Mouse (Mus musculus) kidney, postnatal 0 days (tissue): ENCODE measurements around the gene Sh3bp4. TPM values are rescaled to one million over a fixed set of nuclear protein-coding genes. Genes with fewer than 3 reads are reported as not detected.
A peak's percentile ranks its signal among the peaks of the same experiment; 100 is the strongest.

Experiments used
- ATAC-seq: fragments of 200-750 bp; cut with Nextera tagmentation; replicated peaks from 2 replicates; pipeline ENCODE4 v1.8.0; 2017; ENCODE audit warnings: low read depth, moderate number of reproducible peaks, moderate TSS enrichment, moderate library complexity; ENCODE audit not compliant: low FRiP score
- DNase-seq: peaks from one replicate; pipeline ENCODE4 v3.0.0-alpha.2; 2016; ENCODE audit warnings: low spot score
- H3K27ac ChIP-seq: fragments of 300-500 bp; sonication (generic); 2 replicates; pipeline ENCODE4 v1.5.1; 2014; ENCODE audit warnings: mild to moderate bottlenecking
- H3K27me3 ChIP-seq: fragments of 300-500 bp; sonication (generic); 2 replicates; pipeline ENCODE4 v1.6.1; 2014; ENCODE audit warnings: low read length, mixed read lengths; ENCODE audit not compliant: insufficient read depth
- H3K36me3 ChIP-seq: fragments of 300-500 bp; sonication (generic); 2 replicates; pipeline ENCODE4 v1.6.1; 2014; ENCODE audit warnings: low read length, mixed read lengths; ENCODE audit not compliant: insufficient read depth
- H3K4me1 ChIP-seq: fragments of 300-500 bp; sonication (generic); replicated peaks from 2 replicates; pipeline ENCODE4 v1.6.1; 2014; ENCODE audit warnings: antibody characterized with exemption, low read length, mixed read lengths; ENCODE audit not compliant: insufficient read depth
- H3K4me2 ChIP-seq: fragments of 300-500 bp; sonication (generic); 2 replicates; pipeline ENCODE4 v1.6.1; 2014; ENCODE audit warnings: mild to moderate bottlenecking, low read length, moderate library complexity, mixed read lengths
- H3K4me3 ChIP-seq: fragments of 300-500 bp; sonication (generic); replicated peaks from 2 replicates; pipeline ENCODE4 v1.5.1; 2014; ENCODE audit warnings: low read depth, low read length
- H3K9ac ChIP-seq: fragments of 300-500 bp; sonication (generic); 2 replicates; pipeline ENCODE4 v1.6.1; 2014; ENCODE audit warnings: low read depth, low read length
- H3K9me3 ChIP-seq: fragments of 300-500 bp; sonication (generic); replicated peaks from 2 replicates; pipeline ENCODE4 v1.6.1; 2016; ENCODE audit warnings: low read length, inconsistent platforms, mixed read lengths
- CTCF ChIP-seq: IDR thresholded peaks from 2 replicates; pipeline ENCODE4 v1.5.1; 2016; ENCODE audit warnings: antibody characterized with exemption, low read depth, mild to moderate bottlenecking, moderate library complexity
- WGBS: fragments of 180-500 bp; shearing (Covaris S2); extraction: QIAGEN DNeasy Blood & Tissue Kit; methylation state at CpG from one replicate; pipeline ENCODE4 v1.1.7; 2014; 5-methylcytosine and 5-hydroxymethylcytosine counted together
- polyA plus RNA-seq: library from polyadenylated mRNA; unstranded; fragments of >200 nt; fragmentation: Nextera tagmentation; extraction: Ambion mirVana; gene quantifications from 2 replicates; pipeline ENCODE4 v1.2.1, GENCODE M21; 2015

Gene Sh3bp4
- polyA plus RNA-seq, 1 experiment from 2014 or later, result 22.7 TPM

DNA sequence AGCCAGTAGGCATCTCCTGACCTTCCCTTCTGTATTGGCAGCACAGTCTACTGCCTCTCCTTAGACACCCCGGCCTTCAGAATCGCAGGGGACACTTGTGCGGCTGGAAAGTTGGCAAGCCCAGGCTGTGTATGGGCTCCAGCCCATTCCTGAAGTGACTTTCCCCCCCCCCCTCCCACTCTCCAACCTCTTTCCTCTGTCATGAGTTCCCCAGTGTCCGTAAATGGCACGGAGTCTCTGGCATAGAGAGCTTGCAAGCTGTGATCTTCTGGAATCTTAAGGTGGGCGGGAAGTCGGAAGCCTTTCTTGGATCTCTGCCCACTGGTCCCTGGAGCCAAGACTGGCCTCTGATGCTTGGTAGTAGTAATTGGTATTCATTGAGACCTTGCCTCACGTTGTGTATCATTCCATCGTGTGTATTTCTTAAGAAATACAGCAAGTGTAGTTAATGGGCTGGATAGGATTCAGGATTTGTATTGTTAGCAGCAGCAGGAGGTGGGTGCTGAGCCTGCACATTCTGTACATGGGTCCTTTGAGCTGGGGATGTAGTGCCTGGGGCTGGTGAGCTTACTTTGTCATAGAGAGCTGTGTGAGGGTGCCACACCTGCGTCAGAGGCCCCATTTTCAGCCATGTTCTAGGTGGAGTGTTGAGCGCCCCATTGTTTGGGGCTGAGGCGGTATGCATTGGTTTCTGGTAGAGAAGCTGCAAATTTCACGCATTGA, 66.0 kb downstream of the Sh3bp4 start:
- TF ChIP-seq CTCF, result no peak
- no peak for ATAC-seq

DNA sequence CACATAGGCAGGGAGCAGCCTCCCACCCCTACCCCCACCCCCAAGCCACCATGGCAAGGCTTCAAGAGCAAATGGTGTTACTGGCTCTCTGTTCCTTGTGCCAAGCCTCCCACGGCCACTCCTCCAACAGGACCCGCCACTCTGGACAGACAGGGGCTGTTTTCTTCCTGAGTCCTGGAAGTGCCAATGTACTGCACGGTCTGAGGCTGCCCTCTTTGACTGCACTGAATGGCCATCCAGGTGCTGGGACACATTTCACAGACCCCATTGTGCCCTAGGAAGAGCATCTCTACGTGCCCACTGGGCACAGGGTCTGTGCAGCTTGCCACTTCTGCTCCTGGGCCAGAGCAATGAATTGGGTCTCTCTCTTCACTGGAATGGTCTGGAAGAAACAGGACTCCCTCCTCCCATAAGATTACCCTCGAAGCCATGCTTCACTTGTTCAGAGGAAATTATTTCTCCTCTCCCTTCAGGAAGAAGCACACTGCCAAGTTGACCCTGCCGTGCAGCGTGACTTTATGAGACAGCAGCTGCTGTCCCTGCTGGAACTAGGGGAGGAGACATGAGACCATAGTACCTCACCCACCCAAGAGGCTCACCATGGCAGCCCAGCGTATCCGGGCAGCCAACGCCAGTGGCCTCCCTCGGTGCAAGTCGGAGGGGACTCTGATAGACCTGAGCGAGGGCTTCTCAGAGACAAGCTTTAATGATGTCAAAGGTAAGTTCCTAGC, 67.0 kb downstream of the Sh3bp4 start:
- H3K9me3 ChIP-seq, result no peaks in the 10 kb centered on the region
- no peak overlapping the region for H3K9ac ChIP-seq
- H3K4me3 ChIP-seq, result no peak overlapping the region
- peaks cover 9% of the 10 kb centered on the region for H3K4me1 ChIP-seq
- no peaks in the 10 kb centered on the region for H3K27me3 ChIP-seq
- 51% methylated on average over 13 of the region's 13 CpGs for WGBS
- H3K36me3 ChIP-seq, result peaks cover 17% of the 10 kb centered on the region; the same call in 1 of the 2 replicates
- peak overlapping the region; percentile 42; the same call in 1 of the 2 replicates for H3K27ac ChIP-seq
- DNase-seq (peak; percentile 46), ATAC-seq (peak; percentile 37)
- H3K4me2 ChIP-seq, result no peak overlapping the region
- no peak for TF ChIP-seq CTCF

More for the DNA sequence above, 66.0 kb downstream of the Sh3bp4 start:
- Histone ChIP-seq H3K9me3 (no peaks in the 10 kb centered on the region), H3K27me3 (no peaks in the 10 kb centered on the region), H3K4me1 (peaks cover 9% of the 10 kb centered on the region), H3K36me3 (peaks cover 17% of the 10 kb centered on the region; the same call in 1 of the 2 replicates), H3K27ac (no peak overlapping the region), H3K4me2 (no peak overlapping the region), H3K4me3 (no peak overlapping the region), H3K9ac (no peak overlapping the region)
- WGBS, result 64% methylated on average over 13 of the region's 13 CpGs
- DNase-seq, result peak; percentile 41

GRCm38 (mm10) chr1:89138316-89138715, 68.1 kb downstream of the Sh3bp4 start:
- Histone ChIP-seq H3K9me3 (no peaks in the 10 kb centered on the region), H3K27me3 (no peaks in the 10 kb centered on the region), H3K9ac (no peak overlapping the region), H3K36me3 (peaks cover 20% of the 10 kb centered on the region), H3K4me3 (no peak overlapping the region), H3K27ac (no peak overlapping the region), H3K4me2 (no peak overlapping the region), H3K4me1 (peaks cover 9% of the 10 kb centered on the region)
- ATAC-seq (no peak), DNase-seq (no peak)
- no peak for TF ChIP-seq CTCF
- WGBS, result 71% methylated on average over 5 of the region's 5 CpGs

GRCm38 (mm10) chr1:89140113-89140512, 69.9 kb downstream of the Sh3bp4 start:
- no peak overlapping the region for H3K27ac ChIP-seq
- H3K27me3 ChIP-seq, result no peaks in the 10 kb centered on the region
- ATAC-seq (no peak), DNase-seq (no peak)
- 78% methylated on average over 9 of the region's 9 CpGs for WGBS
- peaks cover 9% of the 10 kb centered on the region for H3K4me1 ChIP-seq
- H3K9me3 ChIP-seq, result no peaks in the 10 kb centered on the region
- TF ChIP-seq CTCF, result no peak
- no peak overlapping the region for H3K4me2 ChIP-seq
- no peak overlapping the region for H3K4me3 ChIP-seq
- no peak overlapping the region for H3K9ac ChIP-seq
- peaks cover 38% of the 10 kb centered on the region for H3K36me3 ChIP-seq

DNA sequence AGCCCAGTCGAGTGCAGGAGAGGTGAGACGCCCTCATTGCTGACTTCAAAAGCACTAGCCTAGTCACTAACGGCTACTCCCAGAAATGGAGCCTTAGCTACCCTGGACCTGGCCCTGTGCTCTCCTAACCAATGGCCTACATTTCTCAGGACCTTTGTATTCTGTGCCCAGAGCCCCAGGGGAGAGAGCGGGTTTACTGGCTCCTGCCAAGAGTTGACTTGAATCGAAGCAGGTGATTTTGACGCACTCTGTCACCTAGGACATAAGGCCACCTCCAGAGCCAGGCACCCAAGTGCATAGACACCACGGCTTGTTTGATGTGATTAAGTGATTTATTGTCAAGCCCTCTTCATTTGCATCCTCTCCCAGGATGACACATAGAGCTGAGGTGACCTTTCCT, 80.9 kb downstream of the Sh3bp4 start:
- no peaks in the 10 kb centered on the region for H3K27me3 ChIP-seq
- H3K27ac ChIP-seq, result no peak overlapping the region
- DNase-seq (no peak), ATAC-seq (no peak)
- WGBS, result 69% methylated on average over 7 of the region's 7 CpGs
- TF ChIP-seq CTCF, result no peak
- no peaks in the 10 kb centered on the region for H3K9me3 ChIP-seq
- H3K4me1 ChIP-seq, result no peaks in the 10 kb centered on the region
- no peak overlapping the region for H3K4me2 ChIP-seq
- 0 out of 2 replicates have a peak, but pooled peaks cover 23% of the 10 kb centered on the region for H3K36me3 ChIP-seq
- H3K4me3 ChIP-seq, result no peak overlapping the region
- H3K9ac ChIP-seq, result no peak overlapping the region

DNA sequence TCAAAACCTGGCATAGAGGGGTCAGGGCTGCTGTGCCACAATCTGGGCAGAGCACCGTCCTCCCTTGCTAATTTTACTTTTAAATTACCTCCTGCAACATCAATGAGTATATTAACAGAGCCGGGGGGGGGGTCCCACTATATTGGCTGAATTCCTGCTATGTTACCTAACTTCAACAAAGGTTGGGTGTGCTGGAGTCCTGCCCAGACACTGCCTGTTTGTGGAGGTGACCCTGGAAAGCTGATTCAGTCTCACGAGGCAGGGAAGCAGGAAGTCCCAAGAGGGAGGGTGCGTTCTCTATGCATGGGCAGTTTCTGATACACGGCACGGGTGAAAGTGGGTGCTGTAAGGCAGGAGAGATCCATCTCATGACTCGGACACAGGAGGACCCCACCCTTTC, 82.4 kb downstream of the Sh3bp4 start:
- Histone ChIP-seq H3K9ac (no peak overlapping the region), H3K4me2 (no peak overlapping the region), H3K4me1 (no peaks in the 10 kb centered on the region), H3K27me3 (no peaks in the 10 kb centered on the region), H3K9me3 (no peaks in the 10 kb centered on the region), H3K27ac (peak overlapping the region; percentile 51; the same call in 1 of the 2 replicates), H3K4me3 (no peak overlapping the region), H3K36me3 (0 out of 2 replicates have a peak, but pooled peaks cover 17% of the 10 kb centered on the region)
- ATAC-seq, result peak; percentile 48; the same call in 1 of the 2 replicates
- peak; percentile 34 for DNase-seq
- no peak for TF ChIP-seq CTCF
- 53% methylated on average over 7 of the region's 7 CpGs for WGBS
